Mouse (Mus musculus) CH12.LX (cell line): ENCODE results near the gene Ndc1. TPM values are rescaled to one million over a fixed set of nuclear protein-coding genes. Genes with fewer than 3 reads are reported as not detected.

Experiments used
- DNase-seq: peaks from one replicate; pipeline ENCODE4 v3.0.0-alpha.2; 2013; ENCODE audit errors: extremely low read depth
- H3K27ac ChIP-seq: 2 replicates; pipeline ENCODE4 v1.5.1; 2012; ENCODE audit warnings: low read depth, mild to moderate bottlenecking, control low read depth, moderate library complexity; ENCODE audit not compliant: insufficient read depth
- H3K27me3 ChIP-seq: replicated peaks from 2 replicates; pipeline ENCODE3; 2012; ENCODE audit warnings: inconsistent platforms
- H3K36me3 ChIP-seq, 2 experiments: replicated peaks in 1 of 2; 2 replicates each; pipeline versions ENCODE3 to v1.6.1; 2012; ENCODE audit warnings: inconsistent platforms in 1 of 2, low read length in 1 of 2, mild to moderate bottlenecking in 1 of 2, mixed read lengths in 1 of 2, moderate library complexity in 1 of 2; ENCODE audit not compliant: control insufficient read depth in 1 of 2, insufficient read depth in 1 of 2
- H3K4me1 ChIP-seq, 2 experiments: 2 replicates each; pipeline ENCODE4 v1.6.1; 2012; ENCODE audit warnings: inconsistent platforms in 1 of 2, moderate library complexity in 1 of 2; ENCODE audit not compliant: insufficient read depth in 2 of 2, control insufficient read depth in 1 of 2
- H3K4me2 ChIP-seq: 2 replicates; pipeline ENCODE4 v1.6.1; 2012; ENCODE audit warnings: low read depth, mild to moderate bottlenecking, control low read depth; ENCODE audit not compliant: poor library complexity, insufficient read depth, severe bottlenecking
- H3K4me3 ChIP-seq, 3 experiments: fragments of 150-350 bp in 1 of 3; sonication (generic) in 1 of 3; replicated peaks in 1 of 3; 2 replicates each; pipeline versions ENCODE3 to v1.5.1; 2011 to 2012; ENCODE audit warnings: low read depth in 2 of 3, low read length in 2 of 3, mild to moderate bottlenecking in 2 of 3, moderate library complexity in 2 of 3, control low read depth in 1 of 3, improper control_type of control experiment in 1 of 3, inconsistent platforms in 1 of 3, mixed read lengths in 1 of 3; ENCODE audit not compliant: poor library complexity in 1 of 3
- H3K79me2 ChIP-seq: replicated peaks from 2 replicates; pipeline ENCODE4 v1.6.1; 2012; ENCODE audit warnings: mild to moderate bottlenecking, moderate library complexity; ENCODE audit not compliant: control insufficient read depth, poor library complexity, insufficient read depth, severe bottlenecking; ENCODE audit errors: extremely low read depth
- H3K9ac ChIP-seq: 2 replicates; pipeline ENCODE4 v1.6.1; 2012; ENCODE audit warnings: low read depth, mild to moderate bottlenecking, control low read depth, moderate library complexity; ENCODE audit not compliant: insufficient read depth
- H3K9me3 ChIP-seq: replicated peaks from 2 replicates; pipeline ENCODE3; 2012; ENCODE audit warnings: low read length, inconsistent platforms, mixed read lengths
- CHD1 ChIP-seq: IDR thresholded peaks from 2 replicates; pipeline ENCODE4 v1.6.1; 2012; ENCODE audit warnings: low read depth, low read length, improper control_type of control experiment, inconsistent platforms
- CTCF ChIP-seq, 2 experiments: IDR thresholded peaks in 1 of 2; conservative IDR thresholded peaks in 1 of 2; 2 replicates each; pipeline ENCODE4 v1.5.1; 2011 to 2012; ENCODE audit warnings: low read depth in 2 of 2, low read length in 2 of 2, improper control_type of control experiment in 1 of 2, inconsistent platforms in 1 of 2, mild to moderate bottlenecking in 1 of 2, moderate library complexity in 1 of 2
- E2F4 ChIP-seq: IDR thresholded peaks from 2 replicates; pipeline ENCODE4 v1.6.1; 2011; ENCODE audit warnings: low read depth, low read length, improper control_type of control experiment; ENCODE audit not compliant: insufficient replicate concordance
- ELF1 ChIP-seq: IDR thresholded peaks from 2 replicates; pipeline ENCODE4 v1.6.1; 2014; ENCODE audit warnings: low read depth, mild to moderate bottlenecking, inconsistent platforms, low read length, improper control_type of control experiment
- HCFC1 ChIP-seq: IDR thresholded peaks from 2 replicates; pipeline ENCODE4 v1.6.1; 2012; ENCODE audit warnings: low read depth, mild to moderate bottlenecking, inconsistent platforms, low read length, improper control_type of control experiment
- JUN ChIP-seq: IDR thresholded peaks from 2 replicates; pipeline ENCODE4 v1.6.1; 2011; ENCODE audit warnings: low read depth, mild to moderate bottlenecking, low read length, improper control_type of control experiment, moderate library complexity; ENCODE audit not compliant: insufficient read depth
- JUND ChIP-seq: conservative IDR thresholded peaks from 2 replicates; pipeline ENCODE4 v1.6.1; 2011; ENCODE audit warnings: low read depth, low read length, improper control_type of control experiment
- KAT2A ChIP-seq: IDR thresholded peaks from 2 replicates; pipeline ENCODE4 v1.6.1; 2012; ENCODE audit warnings: low read length, improper control_type of control experiment, inconsistent platforms; ENCODE audit not compliant: insufficient replicate concordance
- MEF2A ChIP-seq: IDR thresholded peaks from 2 replicates; pipeline ENCODE4 v1.6.1; 2014; ENCODE audit warnings: low read depth, mild to moderate bottlenecking, inconsistent platforms, low read length, improper control_type of control experiment, borderline replicate concordance
- MXI1 ChIP-seq: IDR thresholded peaks from 2 replicates; pipeline ENCODE4 v1.6.1; 2011; ENCODE audit warnings: mild to moderate bottlenecking, low read depth, low read length, improper control_type of control experiment
- POLR2A ChIP-seq: IDR thresholded peaks from 2 replicates; pipeline ENCODE4 v1.6.1; 2011; ENCODE audit warnings: low read depth, mild to moderate bottlenecking, improper control_type of control experiment, low read length
- POLR2AphosphoS2 ChIP-seq: IDR thresholded peaks from 2 replicates; pipeline ENCODE4 v1.6.1; 2011; ENCODE audit warnings: low read depth, low read length, improper control_type of control experiment
- RAD21 ChIP-seq: IDR thresholded peaks from 2 replicates; pipeline ENCODE4 v1.6.1; 2011; ENCODE audit warnings: low read depth, mild to moderate bottlenecking, low read length, improper control_type of control experiment, moderate library complexity
- RCOR1 ChIP-seq: conservative IDR thresholded peaks from 2 replicates; pipeline ENCODE4 v1.6.1; 2012; ENCODE audit warnings: low read depth, mild to moderate bottlenecking, inconsistent platforms, low read length, improper control_type of control experiment
- SMC3 ChIP-seq: IDR thresholded peaks from 2 replicates; pipeline ENCODE4 v1.6.1; 2011; ENCODE audit warnings: low read depth, low read length, improper control_type of control experiment
- UBTF ChIP-seq: IDR thresholded peaks from 2 replicates; pipeline ENCODE4 v1.6.1; 2012; ENCODE audit warnings: low read depth, mild to moderate bottlenecking, inconsistent platforms, low read length, improper control_type of control experiment, moderate library complexity
- USF2 ChIP-seq: conservative IDR thresholded peaks from 2 replicates; pipeline ENCODE4 v1.6.1; 2011; ENCODE audit warnings: low read depth, low read length, improper control_type of control experiment
- ZC3H11A ChIP-seq: IDR thresholded peaks from 2 replicates; pipeline ENCODE4 v1.6.1; 2012; ENCODE audit warnings: low read depth, mild to moderate bottlenecking, inconsistent platforms, low read length, improper control_type of control experiment
- ZKSCAN1 ChIP-seq: IDR thresholded peaks from 2 replicates; pipeline ENCODE4 v1.6.1; 2012; ENCODE audit warnings: low read depth, inconsistent platforms, low read length, improper control_type of control experiment, borderline replicate concordance
- ZMIZ1 ChIP-seq: IDR thresholded peaks from 2 replicates; pipeline ENCODE4 v1.6.1; 2012; ENCODE audit warnings: low read depth, mild to moderate bottlenecking, inconsistent platforms, low read length, improper control_type of control experiment
- ZNF384 ChIP-seq: IDR thresholded peaks from 2 replicates; pipeline ENCODE4 v1.6.1; 2012; ENCODE audit warnings: low read depth, low read length, improper control_type of control experiment, inconsistent platforms
- dilution Hi-C: fragments of 300-500 bp; cut with MboI; formaldehyde crosslinking; loops from 2 replicates; pipeline ENCODE4 v1.14.3; 2020; ENCODE audit warnings: low sequenced_read_pairs; ENCODE audit not compliant: extremely low pct_unique_long_range_greater_than_20kb, extremely low pct_ligation_motif_present
- in situ Hi-C: fragments of 300-500 bp; cut with MboI; formaldehyde crosslinking; loops from 3 replicates; pipeline ENCODE4 v1.14.3; 2019; ENCODE audit warnings: low sequenced_read_pairs, low pct_ligation_motif_present, low pct_unique_long_range_greater_than_20kb, mixed read lengths
- polyA plus RNA-seq: library from polyadenylated mRNA; unstranded; fragments of >175 nt; gene quantifications from 2 replicates; pipeline ENCODE4 v1.2.1, GENCODE M21; 2012; ENCODE audit warnings: low read depth; ENCODE audit not compliant: insufficient read length
- total RNA-seq, 2 experiments: library from RNA; depleted of rRNA; stranded (reverse); fragments of 300-350 nt in 1 of 2; fragments of >200 nt in 1 of 2; gene quantifications; 2 replicates each; pipeline ENCODE4 v1.2.3; 2012 to 2014

Gene Ndc1
- total and polyA plus RNA-seq, 3 experiments: 49.1 to 86.5 (median 71.3) TPM

GRCm38 (mm10) chr4:107426631-107427030, 59.0 kb downstream of the Ndc1 start:
- dilution Hi-C loops: no loop called here
- in situ Hi-C loops: no loop called here
- Histone ChIP-seq H3K4me3 (no peak overlapping the region), H3K9me3 (no peaks in the 10 kb centered on the region), H3K27me3 (no peaks in the 10 kb centered on the region), H3K36me3 (peaks cover 0 to 2% of the 10 kb centered on the region in 2 experiments), H3K79me2 (no peaks in the 10 kb centered on the region), H3K9ac (no peak overlapping the region), H3K4me2 (no peak overlapping the region), H3K4me1 (no peaks in the 10 kb centered on the region), H3K27ac (no peak overlapping the region)
- TF ChIP-seq HCFC1 (no peak), JUND (no peak), SMC3 (no peak), POLR2A (no peak), CTCF (conservative IDR thresholded peaks at IDR 0.05 in 1 of 2, IDR thresholded peaks at IDR 0.05 in 1 of 2; ENCODE audit: low read depth in 2 of 2, low read length in 2 of 2) (no peak), RAD21 (no peak), ZKSCAN1 (no peak), ELF1 (no peak), CHD1 (no peak), ZMIZ1 (no peak), JUN (no peak), UBTF (no peak), MXI1 (no peak), USF2 (no peak)
- no peak for DNase-seq

- no peak overlapping the region for H3K27ac ChIP-seq
- H3K9me3 ChIP-seq: peaks cover 5% of the 10 kb centered on the region
- H3K27me3 ChIP-seq: peaks cover 28% of the 10 kb centered on the region
- in situ Hi-C loops: no loop called here
- no peak overlapping the region for H3K9ac ChIP-seq
- no peak overlapping the region for H3K4me2 ChIP-seq
- DNase-seq: no peak
- TF ChIP-seq E2F4: no peak
- TF ChIP-seq POLR2AphosphoS2: no peak
- no peak for TF ChIP-seq ZNF384
- TF ChIP-seq RCOR1: no peak
- TF ChIP-seq KAT2A: no peak
- TF ChIP-seq MEF2A: no peak
- TF ChIP-seq RAD21: no peak
- TF ChIP-seq ZC3H11A: no peak
- TF ChIP-seq SMC3: no peak
- TF ChIP-seq HCFC1: no peak
- TF ChIP-seq, all 38 proteins: peak for 0
- Histone ChIP-seq H3K36me3 (no peaks in the 10 kb centered on the region), H3K4me3 (no peak overlapping the region), H3K79me2 (no peaks in the 10 kb centered on the region), H3K4me1 (peaks cover 0 to 4% of the 10 kb centered on the region in 2 experiments; a peak in 2 of 4 replicates)
- dilution Hi-C loops: no loop called here
Measured at GRCm38 (mm10) chr4:107432717-107433116, 65.1 kb downstream of the Ndc1 start.
